Mouse (Mus musculus) forelimb bud, embryonic 11.5 days (tissue): ENCODE results near the gene Cxcl17.
A peak's percentile ranks its signal among the peaks of the same experiment; 100 is the strongest.
"Not testable (repeated sequence)": the region's sequence is repeated elsewhere in the genome, so short reads cannot be mapped to it uniquely, and the experiment has no call there.

ENCODE experiments used
- DNase-seq: peaks from one replicate; pipeline ENCODE4 v3.0.0-alpha.2; 2012; ENCODE audit warnings: low read depth, low spot score

Cxcl17 gene

GRCm38 (mm10) chr7:25426380-25426779 is 13.7 kb upstream of the Cxcl17 start:
- not testable (repeated sequence) for DNase-seq

GRCm38 (mm10) chr7:25424429-25424828 is 11.7 kb upstream of the Cxcl17 start:
- DNase-seq = peak; percentile 75

- no peak for DNase-seq
Observed at GRCm38 (mm10) chr7:25422286-25422841, 9.7 kb upstream of the Cxcl17 start.

DNA sequence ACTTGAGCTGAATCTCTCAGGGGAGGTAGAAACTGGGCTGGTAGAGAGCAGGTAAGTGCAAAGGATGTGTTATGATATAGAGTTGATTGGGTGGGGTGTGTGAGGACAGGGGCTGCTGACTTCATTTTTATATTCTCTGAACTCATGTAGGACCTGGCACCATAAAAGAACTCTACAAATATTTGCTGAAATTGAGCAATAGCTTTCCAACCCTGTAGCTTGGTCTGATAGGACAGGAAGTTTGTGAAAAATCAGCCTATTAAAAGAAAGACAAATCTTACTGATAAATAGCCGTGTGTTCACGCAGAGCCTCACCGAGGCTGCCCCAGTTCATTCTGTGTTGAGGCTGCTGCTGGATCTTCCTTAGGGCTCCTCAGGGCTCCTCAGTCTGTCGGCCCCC is 7.3 kb upstream of the Cxcl17 start:
- no peak for DNase-seq

DNA sequence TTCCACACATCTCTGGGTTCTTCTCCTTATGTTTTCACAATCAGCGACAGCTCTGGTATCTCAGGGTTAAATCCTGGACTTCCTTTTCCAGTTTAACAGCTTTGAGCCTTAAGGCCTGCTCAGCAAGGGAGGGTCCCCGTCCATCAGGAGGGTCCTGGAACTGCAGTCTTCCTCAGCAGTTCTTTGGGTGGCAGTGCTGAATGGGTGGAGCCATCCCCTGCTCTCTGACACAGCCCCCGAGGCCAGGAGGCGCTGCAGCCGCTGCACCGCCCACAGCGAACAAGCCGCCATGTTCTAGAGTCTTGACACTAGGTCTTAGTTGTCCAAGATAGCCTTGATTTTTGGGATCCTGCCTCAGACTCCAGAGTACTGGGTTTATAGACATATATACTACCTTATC is 6.8 kb upstream of the Cxcl17 start:
- no peak for DNase-seq

DNA sequence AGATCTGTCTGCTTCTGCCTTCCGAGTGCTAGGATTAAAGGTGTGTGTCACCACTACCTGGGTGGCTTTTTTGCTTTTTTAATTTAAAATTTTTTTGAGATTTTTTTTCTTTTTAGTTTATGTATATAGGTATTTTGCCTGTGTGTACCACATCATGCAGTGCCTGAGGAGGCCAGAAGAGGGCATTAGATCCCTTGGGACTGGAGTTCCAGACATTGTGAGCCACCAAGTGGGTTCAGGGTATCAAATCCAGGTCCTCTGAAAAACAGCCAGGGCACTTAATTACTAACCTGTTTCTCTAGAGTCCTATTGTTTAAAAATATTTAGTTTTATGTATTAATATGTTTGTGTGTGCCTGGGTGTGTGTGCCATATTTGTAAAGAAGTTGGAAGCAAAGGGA is 4.9 kb upstream of the Cxcl17 start:
- DNase-seq = peak; percentile 30

DNA sequence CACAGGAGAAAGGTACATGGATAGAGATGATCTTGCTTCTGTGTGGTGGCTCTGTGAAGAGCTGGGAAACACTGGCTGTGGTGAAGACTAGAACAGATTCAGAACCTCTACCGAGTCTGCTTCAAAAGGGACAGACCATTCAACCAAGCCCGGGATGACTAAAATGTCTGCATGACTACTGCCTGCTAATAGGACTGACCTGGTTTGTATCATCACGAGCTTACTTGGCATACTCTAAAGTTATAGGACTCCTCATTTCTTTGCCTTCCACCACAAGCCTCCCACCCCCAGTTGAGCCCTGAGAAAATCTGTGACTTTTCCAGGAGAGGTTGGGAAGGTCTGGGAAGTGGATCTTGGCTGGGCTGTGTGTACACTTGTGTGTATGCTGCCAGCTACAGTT is 825 bp downstream of the Cxcl17 start:
- no peak for DNase-seq

DNA sequence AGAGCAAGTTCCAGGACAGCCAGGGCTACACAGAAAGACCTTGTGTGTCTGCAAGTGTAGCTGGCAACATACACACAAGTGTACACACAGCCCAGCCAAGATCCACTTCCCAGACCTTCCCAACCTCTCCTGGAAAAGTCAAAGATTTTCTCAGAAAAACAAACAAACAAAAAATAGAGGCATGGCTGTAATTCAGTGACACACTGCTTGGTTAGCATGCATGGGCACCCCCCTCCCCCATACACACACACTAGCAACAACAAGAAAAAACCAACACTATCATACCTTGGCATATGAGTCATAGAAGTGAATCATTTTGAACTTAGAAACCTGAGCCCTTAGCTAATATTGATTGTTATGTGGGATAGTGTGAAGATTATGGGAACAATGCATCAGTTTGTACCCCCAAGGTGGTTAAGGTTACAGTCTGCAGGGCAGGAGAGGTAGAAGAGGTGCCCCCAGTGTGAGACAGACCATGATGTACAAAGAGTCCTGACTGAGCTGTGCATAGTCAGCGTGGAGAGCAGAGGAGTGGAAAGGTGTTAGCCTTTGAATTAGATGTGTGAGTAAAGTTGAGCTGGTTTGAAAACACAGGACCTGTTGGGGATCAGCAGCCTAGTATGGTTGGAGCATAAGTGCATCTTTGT is 1.6 kb downstream of the Cxcl17 start:
- DNase-seq = no peak

DNA sequence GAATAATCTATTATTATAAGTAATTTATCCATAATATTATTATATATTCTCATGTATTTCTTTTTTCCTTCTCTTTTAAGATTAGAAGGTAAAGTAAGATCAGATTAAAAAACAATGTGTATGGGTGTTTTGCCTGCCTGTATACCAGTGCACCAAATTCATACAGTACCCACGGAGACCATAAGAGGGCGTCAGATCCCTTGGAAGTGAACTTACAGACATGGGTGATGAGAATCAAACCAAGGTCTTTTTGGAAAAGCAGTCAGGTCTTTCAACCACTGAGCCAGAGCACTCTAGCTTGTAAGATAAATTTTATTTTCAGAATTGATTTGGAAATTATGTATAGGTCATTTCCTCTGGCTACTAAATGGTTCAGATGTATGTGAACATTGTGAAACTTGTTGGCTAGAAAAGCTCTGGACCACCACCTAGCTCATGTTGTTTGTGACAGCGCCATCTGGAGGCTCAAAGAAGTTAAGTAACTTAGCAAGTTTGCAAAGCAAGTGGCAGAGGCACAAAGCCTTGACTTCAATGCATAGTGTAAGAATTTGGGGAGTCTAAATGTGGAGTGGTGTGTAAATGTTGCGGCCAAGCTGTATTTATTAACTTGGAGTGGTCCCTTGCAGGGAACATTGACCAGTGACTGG is 3.4 kb downstream of the Cxcl17 start:
- DNase-seq = peak; percentile 45

DNA sequence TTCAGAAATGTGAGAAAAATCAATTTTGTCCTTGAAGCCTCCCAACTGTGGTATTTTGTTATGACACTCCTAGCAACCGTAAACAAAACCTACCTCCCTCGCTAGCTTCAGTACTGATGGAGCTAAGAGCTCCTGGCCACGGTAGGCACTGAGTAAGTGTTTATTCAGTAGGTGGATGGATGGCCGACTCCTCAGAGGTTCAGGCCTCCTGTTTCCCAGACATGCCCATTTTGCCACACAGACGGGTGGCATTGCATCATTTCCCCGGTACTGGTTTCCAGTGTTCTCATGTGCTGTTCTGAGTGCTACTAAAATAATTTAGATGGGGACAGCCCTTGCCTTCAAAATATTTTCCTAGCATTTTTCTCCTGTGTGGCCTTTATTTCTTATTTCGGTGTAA is 6.2 kb downstream of the Cxcl17 start:
- DNase-seq = no peak

DNA sequence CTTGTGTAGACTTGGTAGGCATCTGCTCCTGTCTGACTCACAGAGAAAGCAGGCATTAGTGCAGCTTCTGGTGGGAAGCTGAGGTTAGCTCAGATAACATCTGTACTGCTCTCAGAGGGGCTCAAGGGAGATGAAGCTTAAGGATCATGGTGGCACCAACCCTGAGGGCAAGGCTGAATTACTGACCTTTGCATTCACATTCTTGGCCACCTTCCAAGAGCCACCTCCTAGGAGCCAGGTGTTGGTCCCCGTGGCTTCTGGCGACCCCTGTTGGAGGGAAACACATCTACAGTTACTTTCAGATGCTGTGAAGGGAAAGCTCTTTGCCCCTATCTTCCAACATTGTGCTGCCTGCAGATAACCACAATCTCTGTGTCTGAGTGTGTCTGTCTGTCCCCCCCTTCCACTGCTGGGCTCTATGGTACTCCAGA is 10.0 kb downstream of the Cxcl17 start:
- DNase-seq = peak; percentile 81

- no peak for DNase-seq
Observed at GRCm38 (mm10) chr7:25401986-25402385, 10.7 kb downstream of the Cxcl17 start.

DNA sequence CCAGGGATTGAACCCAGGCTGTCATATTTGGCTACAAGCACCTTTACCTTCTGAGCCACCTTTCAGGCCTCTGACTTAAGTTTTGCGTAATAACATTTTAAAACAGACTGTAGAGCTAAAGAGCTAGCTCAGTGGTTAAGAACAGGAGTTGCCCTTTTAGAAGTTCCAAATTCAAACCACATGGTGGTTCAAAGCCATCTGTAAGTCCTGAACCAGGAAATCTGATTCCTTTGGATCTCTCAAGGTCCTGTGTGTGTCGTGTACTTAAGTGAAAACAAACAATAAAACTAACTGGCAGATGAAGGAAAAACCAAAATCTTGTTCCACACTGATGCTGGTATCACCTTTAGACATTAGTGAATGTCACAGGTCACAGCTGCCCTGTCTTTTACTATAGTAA is 11.1 kb downstream of the Cxcl17 start:
- DNase-seq = peak; percentile 61

GRCm38 (mm10) chr7:25399028-25399427 is 13.7 kb downstream of the Cxcl17 start:
- not testable (repeated sequence) for DNase-seq

- DNase-seq = no peak
Observed at GRCm38 (mm10) chr7:25398610-25399009, 14.1 kb downstream of the Cxcl17 start, which contains the start of gene Lipe. Gene Lipe (minus strand): TSS chr7:25398710.

GRCm38 (mm10) chr7:25396621-25397020 is 16.1 kb downstream of the Cxcl17 start:
- no peak for DNase-seq

GRCm38 (mm10) chr7:25395558-25396521 is 16.8 kb downstream of the Cxcl17 start:
- peak; percentile 93 for DNase-seq

- no peak for DNase-seq
Observed at GRCm38 (mm10) chr7:25395186-25395557, 17.5 kb downstream of the Cxcl17 start.

GRCm38 (mm10) chr7:25394754-25395153 is 17.9 kb downstream of the Cxcl17 start:
- no peak for DNase-seq

DNA sequence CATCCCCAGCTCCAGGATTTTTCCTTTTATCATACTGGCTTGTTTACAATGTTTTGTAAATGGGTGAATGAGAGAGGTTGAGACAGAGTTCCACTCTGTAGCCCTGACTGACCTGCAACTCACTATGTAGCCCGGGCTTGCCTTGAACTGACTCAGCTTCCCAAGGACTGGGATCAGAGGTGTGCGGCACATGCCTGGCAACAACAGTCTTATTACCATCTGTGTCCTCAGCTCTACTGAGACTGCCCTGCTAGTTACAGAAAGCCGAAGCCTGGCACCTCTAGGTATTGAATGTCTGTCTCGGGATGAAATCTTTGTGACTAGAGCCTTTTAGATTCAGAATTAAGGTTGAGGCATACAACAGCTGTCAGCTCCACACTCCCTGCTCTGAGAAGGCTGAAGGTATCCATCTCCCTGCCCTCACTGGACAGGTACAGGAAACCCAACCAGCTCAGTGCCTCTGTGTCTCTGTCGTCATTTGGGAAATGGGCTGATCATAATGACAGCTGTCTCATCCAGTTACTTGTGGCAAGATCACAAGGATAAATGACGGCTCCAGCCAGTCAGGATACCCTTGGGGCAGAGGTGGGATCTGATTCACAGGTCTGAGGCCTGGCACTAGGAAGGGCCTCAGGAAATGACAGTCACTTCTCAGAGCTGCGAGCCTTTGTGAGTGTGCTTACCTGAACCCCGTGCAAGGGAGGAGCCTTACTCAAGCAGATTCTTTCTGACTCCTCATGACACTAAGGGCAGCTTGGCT is 19.1 kb downstream of the Cxcl17 start:
- no peak for DNase-seq

- DNase-seq = no peak
Observed at GRCm38 (mm10) chr7:25392851-25393250, 19.8 kb downstream of the Cxcl17 start.
